Mouse (Mus musculus) neural tube, embryonic 11.5 days (tissue): ENCODE measurements at regions not wholly inside any gene's neighbourhood (a gene's known extent, or its start where the extent isn't known, plus 50 kb on each side); places are given as distances from the start of the nearest gene placed in this dataset.
A peak's percentile ranks its signal among the peaks of the same experiment; 100 is the strongest.

Experiments used
- ATAC-seq: fragments of 200-750 bp; cut with Nextera tagmentation; 2 replicates; pipeline ENCODE4 v1.8.0; 2017; ENCODE audit warnings: moderate number of reproducible peaks, mild to moderate bottlenecking, moderate TSS enrichment, moderate library complexity; ENCODE audit not compliant: insufficient read depth, low FRiP score, low TSS enrichment
- DNase-seq: peaks from one replicate; pipeline ENCODE4 v3.0.0-alpha.2; 2015; ENCODE audit warnings: low spot score
- H3K27ac ChIP-seq: fragments of 300-500 bp; sonication (generic); 2 replicates; pipeline ENCODE4 v1.5.1; 2014; ENCODE audit warnings: low read depth, mild to moderate bottlenecking, low read length
- H3K27me3 ChIP-seq: fragments of 300-500 bp; sonication (generic); 2 replicates; pipeline ENCODE4 v1.6.1; 2014; ENCODE audit warnings: mild to moderate bottlenecking, low read length, mixed read lengths; ENCODE audit not compliant: control insufficient read depth, insufficient read depth
- H3K36me3 ChIP-seq: fragments of 300-500 bp; sonication (generic); 2 replicates; pipeline ENCODE4 v1.6.1; 2014; ENCODE audit warnings: mild to moderate bottlenecking, low read length, moderate library complexity, mixed read lengths; ENCODE audit not compliant: control insufficient read depth, insufficient read depth
- H3K4me1 ChIP-seq: fragments of 300-500 bp; sonication (generic); 2 replicates; pipeline ENCODE4 v1.6.1; 2014; ENCODE audit warnings: low read length, mixed read lengths; ENCODE audit not compliant: control insufficient read depth, insufficient read depth
- H3K4me2 ChIP-seq: fragments of 300-500 bp; sonication (generic); 2 replicates; pipeline ENCODE4 v1.6.1; 2014; ENCODE audit warnings: low read depth, mild to moderate bottlenecking, moderate library complexity
- H3K4me3 ChIP-seq: fragments of 300-500 bp; sonication (generic); 2 replicates; pipeline ENCODE4 v1.5.1; 2014; ENCODE audit warnings: low read depth, low read length
- H3K9ac ChIP-seq: fragments of 300-500 bp; sonication (generic); 2 replicates; pipeline ENCODE4 v1.6.1; 2014; ENCODE audit warnings: mild to moderate bottlenecking, low read length
- H3K9me3 ChIP-seq: fragments of 300-500 bp; sonication (generic); 2 replicates; pipeline ENCODE4 v1.6.1; 2016; ENCODE audit warnings: low read length; ENCODE audit not compliant: control insufficient read depth
- WGBS: fragments of 180-500 bp; shearing (Covaris S2); extraction: QIAGEN DNeasy Blood & Tissue Kit; methylation state at CpG from one replicate; pipeline ENCODE4 v1.1.7; 2014; 5-methylcytosine and 5-hydroxymethylcytosine counted together

GRCm38 (mm10) chr9:69581236-69581635 is 127.8 kb downstream of the Anxa2 start:
- H3K27me3 ChIP-seq, result no peaks in the 10 kb centered on the region
- DNase-seq, result no peak
- no peak overlapping the region for H3K9ac ChIP-seq
- H3K4me3 ChIP-seq, result no peak overlapping the region
- H3K9me3 ChIP-seq, result no peaks in the 10 kb centered on the region
- H3K4me2 ChIP-seq, result no peak overlapping the region
- H3K36me3 ChIP-seq, result no peaks in the 10 kb centered on the region
- no peaks in the 10 kb centered on the region for H3K4me1 ChIP-seq
- no peak overlapping the region for H3K27ac ChIP-seq
- no peak for ATAC-seq

GRCm38 (mm10) chr9:69577661-69578405 is 124.4 kb downstream of the Anxa2 start:
- H3K27me3 ChIP-seq, result 0 out of 2 replicates have a peak, but pooled peaks cover 2% of the 10 kb centered on the region
- DNase-seq, result no peak
- no peak overlapping the region for H3K4me3 ChIP-seq
- H3K9ac ChIP-seq, result no peak overlapping the region
- no peak overlapping the region for H3K27ac ChIP-seq
- ATAC-seq, result no peak
- no peaks in the 10 kb centered on the region for H3K4me1 ChIP-seq
- H3K4me2 ChIP-seq, result no peak overlapping the region
- no peaks in the 10 kb centered on the region for H3K36me3 ChIP-seq
- no peaks in the 10 kb centered on the region for H3K9me3 ChIP-seq
- 88% methylated on average over 10 of the region's 10 CpGs for WGBS

GRCm38 (mm10) chr9:69575386-69575785 is 122.0 kb downstream of the Anxa2 start:
- Histone ChIP-seq H3K36me3 (no peaks in the 10 kb centered on the region), H3K27me3 (0 out of 2 replicates have a peak, but pooled peaks cover 2% of the 10 kb centered on the region), H3K4me2 (no peak overlapping the region), H3K4me1 (no peaks in the 10 kb centered on the region), H3K9ac (no peak overlapping the region), H3K4me3 (no peak overlapping the region), H3K9me3 (no peaks in the 10 kb centered on the region), H3K27ac (no peak overlapping the region)
- ATAC-seq, result no peak
- 19% methylated on average over 14 of the region's 14 CpGs for WGBS
- DNase-seq, result no peak

- Histone ChIP-seq H3K4me3 (no peak overlapping the region), H3K36me3 (no peaks in the 10 kb centered on the region), H3K27ac (no peak overlapping the region), H3K9ac (no peak overlapping the region), H3K4me1 (no peaks in the 10 kb centered on the region), H3K4me2 (no peak overlapping the region), H3K27me3 (no peaks in the 10 kb centered on the region), H3K9me3 (no peaks in the 10 kb centered on the region)
- WGBS, result 55% methylated on average over 13 of the region's 13 CpGs
- DNase-seq, result peak; percentile 34
- no peak for ATAC-seq
Measured at GRCm38 (mm10) chr9:69568631-69569230, 115.3 kb downstream of the Anxa2 start.

GRCm38 (mm10) chr9:69568222-69568621 is 114.8 kb downstream of the Anxa2 start:
- Histone ChIP-seq H3K27me3 (no peaks in the 10 kb centered on the region), H3K9me3 (no peaks in the 10 kb centered on the region), H3K4me2 (no peak overlapping the region), H3K36me3 (no peaks in the 10 kb centered on the region), H3K4me3 (no peak overlapping the region), H3K9ac (no peak overlapping the region), H3K27ac (no peak overlapping the region), H3K4me1 (no peaks in the 10 kb centered on the region)
- WGBS, result 71% methylated on average over 3 of the region's 3 CpGs
- no peak for ATAC-seq
- no peak for DNase-seq

GRCm38 (mm10) chr9:69566996-69567395 is 113.6 kb downstream of the Anxa2 start:
- Histone ChIP-seq H3K36me3 (no peaks in the 10 kb centered on the region), H3K4me2 (no peak overlapping the region), H3K27ac (no peak overlapping the region), H3K9me3 (no peaks in the 10 kb centered on the region), H3K27me3 (no peaks in the 10 kb centered on the region), H3K4me1 (no peaks in the 10 kb centered on the region), H3K4me3 (no peak overlapping the region), H3K9ac (no peak overlapping the region)
- DNase-seq (no peak), ATAC-seq (no peak)
- 85% methylated on average over 6 of the region's 6 CpGs for WGBS

GRCm38 (mm10) chr9:69543241-69543640 is 89.8 kb downstream of the Anxa2 start:
- H3K4me3 ChIP-seq, result no peak overlapping the region
- H3K4me1 ChIP-seq, result no peaks in the 10 kb centered on the region
- H3K4me2 ChIP-seq, result no peak overlapping the region
- no peak overlapping the region for H3K9ac ChIP-seq
- no peak overlapping the region for H3K27ac ChIP-seq
- no peak for ATAC-seq
- 65% methylated on average over 5 of the region's 5 CpGs for WGBS
- no peaks in the 10 kb centered on the region for H3K27me3 ChIP-seq
- no peak for DNase-seq
- H3K36me3 ChIP-seq, result no peaks in the 10 kb centered on the region
- H3K9me3 ChIP-seq, result no peaks in the 10 kb centered on the region
